20 mouse cellular contexts compared by ENCODE assay signal in the genomic region with DNA sequence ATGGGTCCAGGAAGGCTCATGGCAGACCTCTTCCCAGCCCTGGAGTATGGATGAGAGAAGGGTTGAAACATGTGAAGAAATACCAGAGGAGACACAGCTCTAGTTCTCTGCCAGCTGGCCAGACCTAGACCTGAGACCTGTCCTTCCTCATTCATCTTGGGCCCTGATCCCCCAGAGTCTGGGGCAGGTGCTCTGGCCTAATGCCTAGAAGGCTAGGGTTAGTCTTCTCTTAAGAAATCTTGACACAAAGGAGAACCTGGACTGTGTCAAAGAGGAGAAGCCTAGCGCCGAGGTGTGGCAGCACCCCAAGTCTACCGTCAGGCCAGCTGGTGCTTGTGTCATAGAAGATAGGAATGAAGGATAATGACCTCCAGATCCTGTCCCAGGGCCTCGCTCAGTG.
DNase-seq lines count a peak whose midpoint lies in the region; ATAC-seq and TF ChIP-seq lines count a peak whose summit lies in the region.
"Had no signal": no experiment of that assay in that cellular context is flagged by ENCODE, and none has a peak within 500 bp of the region (broad histone marks: within the 10 kb centered on the region; RNA-seq: fewer than 3 reads in every experiment).

No protein-coding gene starts in this region.

- H3K4me2 ChIP-seq in stomach, postnatal 0 days (replicated peaks; ENCODE audit: low read depth), result no peak overlapping the region
- H3K4me2 ChIP-seq in kidney, embryonic 16.5 days (replicated peaks; ENCODE audit: low read depth, low read length), result no peak overlapping the region

- no peak overlapping the region for H3K27ac ChIP-seq in stomach, postnatal 0 days (replicated peaks)
- H3K27ac ChIP-seq in kidney, embryonic 16.5 days (ENCODE audit: low read length), result no peak overlapping the region

- H3K27me3 ChIP-seq in stomach, postnatal 0 days (ENCODE audit: control insufficient read depth, insufficient read depth, low read length), result no peaks in the 10 kb centered on the region
- H3K27me3 ChIP-seq in kidney, embryonic 16.5 days (ENCODE audit: insufficient read depth, low read length), result no peaks in the 10 kb centered on the region
- H3K27me3 ChIP-seq: CH12.LX, Patski had no signal

- no peaks in the 10 kb centered on the region for H3K9me3 ChIP-seq in stomach, postnatal 0 days (ENCODE audit: control insufficient read depth, low read length)
- no peaks in the 10 kb centered on the region for H3K9me3 ChIP-seq in kidney, embryonic 16.5 days (ENCODE audit: low read length)
- H3K9me3 ChIP-seq: G1E had no signal

- no peak for TF ChIP-seq EP300 in stomach, postnatal 0 days (optimal IDR thresholded peaks at IDR 0.05)

- DNase-seq in fat pad, adult 2 months (ENCODE audit: extremely low read depth, low read depth, low spot score), result peak; percentile 98
- DNase-seq in gonadal fat pad, adult 2 months (ENCODE audit: low read depth), result peak; percentile 94
- no peak for DNase-seq in stomach, postnatal 0 days (ENCODE audit: low spot score)
- no peak for DNase-seq in thymus, postnatal 25 days
- no peak for DNase-seq in heart, adult 8-10 months (ENCODE audit: low spot score)
- DNase-seq: adrenal gland, adult 2 months; adrenal gland, adult 8-10 months; adrenal gland, postnatal 10 days; adrenal gland, postnatal 14 days; adrenal gland, postnatal 25 days; adrenal gland, postnatal 36 days; B cell, adult 2 months; cerebellum, adult 11 months; cerebellum, adult 11-12 months had no signal

- H3K4me3 ChIP-seq in stomach, postnatal 0 days (ENCODE audit: low read depth, low read length), result no peak overlapping the region
- no peak overlapping the region for H3K4me3 ChIP-seq in kidney, embryonic 16.5 days (ENCODE audit: low read length)

- ATAC-seq in stomach, postnatal 0 days (ENCODE audit: low FRiP score, low TSS enrichment), result 0 out of 2 replicates have a peak, but pooled peaks have one; percentile 32
- no peak for ATAC-seq in kidney, embryonic 16.5 days (ENCODE audit: low FRiP score, low TSS enrichment)
- ATAC-seq: activated CD4-positive, CD25-positive, alpha-beta regulatory T cell, adult 4 months; CD4-positive, CD25-positive, alpha-beta regulatory T cell, adult 4 months; Patski had no signal

- H3K9ac ChIP-seq in stomach, postnatal 0 days (ENCODE audit: low read length), result no peak overlapping the region
- H3K9ac ChIP-seq in kidney, embryonic 16.5 days (replicated peaks; ENCODE audit: low read length), result no peak overlapping the region

- no peak for TF ChIP-seq CTCF in stomach, postnatal 0 days (IDR thresholded peaks at IDR 0.05; ENCODE audit: low read depth)

- 45% methylated on average over 4 of the region's 4 CpGs for WGBS in stomach, postnatal 0 days
- WGBS in kidney, embryonic 16.5 days, result 72% methylated on average over 4 of the region's 4 CpGs

- H3K36me3 ChIP-seq in stomach, postnatal 0 days (ENCODE audit: control insufficient read depth, insufficient read depth, low read length), result no peaks in the 10 kb centered on the region
- H3K36me3 ChIP-seq in kidney, embryonic 16.5 days (ENCODE audit: insufficient read depth, low read length), result no peaks in the 10 kb centered on the region
- H3K36me3 ChIP-seq: G1E had no signal

- H3K4me1 ChIP-seq in stomach, postnatal 0 days (replicated peaks; ENCODE audit: control insufficient read depth, insufficient read depth), result no peaks in the 10 kb centered on the region
- no peaks in the 10 kb centered on the region for H3K4me1 ChIP-seq in kidney, embryonic 16.5 days (ENCODE audit: insufficient read depth, low read length)

Comparison
In these comparisons a context has a peak if more than half of its experiments do, and no peak if none do; other contexts are left out.
1. DNase-seq: peak in fat pad, adult 2 months (single experiment) and gonadal fat pad, adult 2 months (single experiment); none in stomach, postnatal 0 days (single experiment), thymus, postnatal 25 days (single experiment) and heart, adult 8-10 months (single experiment).